Mouse (Mus musculus): ENCODE results near the gene Hcn2. TPM values are rescaled to one million over a fixed set of nuclear protein-coding genes. Genes with fewer than 3 reads are reported as not detected.
A peak's percentile ranks its signal among the peaks of the same experiment; 100 is the strongest.

Hcn2 gene
- polyA plus RNA-seq, 1 experiment from 2014 or later, result 0.45 TPM

DNA sequence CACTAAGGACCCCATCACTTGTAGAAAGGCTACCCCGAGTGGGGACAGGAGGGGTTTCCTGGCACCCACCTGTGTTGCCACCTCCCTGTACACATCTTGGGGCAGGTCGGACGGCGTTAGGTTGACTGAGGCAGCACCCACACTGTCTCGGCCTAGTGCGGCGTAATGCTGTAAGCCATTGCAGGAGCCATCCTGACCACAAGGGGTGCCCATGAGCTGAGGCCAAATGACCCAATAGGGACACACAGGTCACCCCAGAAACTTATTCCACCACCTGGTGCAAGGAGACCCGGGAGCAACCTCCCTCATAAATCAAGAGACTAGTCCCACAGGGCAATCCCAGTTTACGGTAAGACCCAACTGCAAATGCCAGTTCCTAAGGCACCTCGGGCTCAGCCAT lies 21.8 kb downstream of the Hcn2 start:
- Histone ChIP-seq H3K9me3 (replicated peaks) (peaks cover 31% of the 10 kb centered on the region), H3K4me1 (peaks cover 5% of the 10 kb centered on the region; the same call in 1 of the 2 replicates), H3K27me3 (peaks cover 20% of the 10 kb centered on the region), H3K36me3 (peaks cover 95% of the 10 kb centered on the region), H3K4me3 (no peak overlapping the region), H3K9ac (no peak overlapping the region), H3K4me2 (replicated peaks) (no peak overlapping the region), H3K27ac (no peak overlapping the region)
- ATAC-seq (ENCODE audit: low FRiP score), result no peak
- WGBS, result 80% methylated on average over 10 of the region's 10 CpGs

- ATAC-seq (ENCODE audit: low FRiP score), result no peak
- peaks cover 5% of the 10 kb centered on the region; the same call in 1 of the 2 replicates for H3K4me1 ChIP-seq
- peaks cover 99% of the 10 kb centered on the region for H3K36me3 ChIP-seq
- no peak overlapping the region for H3K4me2 ChIP-seq (replicated peaks)
- 96% methylated on average over 28 of the region's 28 CpGs for WGBS
- H3K9ac ChIP-seq, result no peak overlapping the region
- H3K27ac ChIP-seq, result no peak overlapping the region
- peaks cover 31% of the 10 kb centered on the region for H3K9me3 ChIP-seq (replicated peaks)
- H3K27me3 ChIP-seq, result peaks cover 20% of the 10 kb centered on the region
- H3K4me3 ChIP-seq, result no peak overlapping the region
Observed at GRCm38 (mm10) chr10:79739234-79739633, 22.8 kb downstream of the Hcn2 start.

DNA sequence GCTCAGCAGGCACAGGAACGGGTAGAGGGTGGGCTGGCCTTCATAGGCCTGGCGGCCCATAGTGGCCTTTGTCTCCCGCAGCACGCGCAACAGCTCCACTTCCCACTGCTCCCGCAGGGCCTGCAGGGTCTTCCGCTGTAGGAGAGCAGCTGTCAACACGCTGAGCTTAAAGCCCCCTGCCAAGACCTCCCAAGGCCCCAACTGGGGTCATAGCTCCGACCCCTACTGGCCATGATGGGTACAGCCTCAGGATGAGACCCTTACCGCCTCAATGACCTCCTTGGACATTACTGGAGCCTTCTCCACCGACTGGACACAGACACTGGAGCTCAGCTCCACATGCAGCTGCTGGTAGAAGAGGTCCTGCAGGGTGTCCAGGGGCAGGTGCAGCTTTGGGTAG lies 24.4 kb downstream of the Hcn2 start:
- Histone ChIP-seq H3K4me2 (replicated peaks) (no peak overlapping the region), H3K9me3 (replicated peaks) (peaks cover 31% of the 10 kb centered on the region)

GRCm38 (mm10) chr10:79743161-79743560 lies 26.7 kb downstream of the Hcn2 start:
- H3K36me3 ChIP-seq, result peaks cover 63% of the 10 kb centered on the region
- H3K4me2 ChIP-seq (replicated peaks), result no peak overlapping the region
- 93% methylated on average over 11 of the region's 11 CpGs for WGBS
- H3K27me3 ChIP-seq, result no peaks in the 10 kb centered on the region
- no peak overlapping the region for H3K4me3 ChIP-seq
- no peak overlapping the region for H3K27ac ChIP-seq
- no peak overlapping the region for H3K9ac ChIP-seq
- H3K4me1 ChIP-seq, result peaks cover 11% of the 10 kb centered on the region
- peaks cover 26% of the 10 kb centered on the region for H3K9me3 ChIP-seq (replicated peaks)
- no peak for ATAC-seq (ENCODE audit: low FRiP score)

More for the DNA sequence above, 24.4 kb downstream of the Hcn2 start:
- ATAC-seq (ENCODE audit: low FRiP score), result no peak
- Histone ChIP-seq H3K4me1 (peaks cover 7% of the 10 kb centered on the region), H3K27me3 (peaks cover 9% of the 10 kb centered on the region), H3K36me3 (peaks cover 86% of the 10 kb centered on the region), H3K27ac (no peak overlapping the region), H3K4me3 (no peak overlapping the region), H3K9ac (no peak overlapping the region)
- WGBS, result 61% methylated on average over 11 of the region's 11 CpGs

DNA sequence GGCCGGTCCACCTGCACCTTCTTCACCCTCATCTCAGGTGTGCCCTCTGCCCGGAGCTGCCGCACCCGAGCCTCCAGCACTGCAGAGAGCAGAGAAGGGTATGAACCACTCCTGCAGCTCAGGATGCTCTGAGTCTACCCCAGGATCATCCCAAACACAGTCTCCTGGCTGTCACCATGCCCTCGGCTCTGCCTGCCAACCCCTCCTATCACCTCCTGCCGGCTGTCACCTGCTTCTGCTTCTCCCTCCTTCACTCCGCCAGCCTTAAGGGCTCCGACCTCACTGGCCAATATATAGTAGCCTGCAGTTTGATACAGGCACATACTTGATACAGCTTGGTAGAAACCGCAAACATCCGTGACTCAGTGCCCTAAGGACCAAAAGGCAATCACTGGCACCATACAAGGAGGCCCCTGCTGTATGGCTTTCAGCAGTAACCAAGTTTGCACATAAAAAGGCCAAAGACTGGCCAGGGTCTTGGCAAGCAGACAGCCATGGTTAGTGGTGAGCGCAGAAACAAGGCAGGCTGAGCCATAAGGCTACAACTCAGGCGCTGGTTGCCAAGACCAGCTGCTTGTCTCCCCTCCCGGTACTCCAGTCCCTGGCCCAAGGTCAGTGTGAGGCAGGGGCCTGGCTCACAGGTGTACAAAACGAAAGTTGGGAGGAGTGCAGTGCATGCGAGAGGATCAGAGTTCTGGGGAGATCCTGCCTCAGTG lies 27.4 kb downstream of the Hcn2 start:
- ATAC-seq (ENCODE audit: low FRiP score), result no peak
- Histone ChIP-seq H3K27ac (no peak overlapping the region), H3K4me1 (peaks cover 11% of the 10 kb centered on the region), H3K4me3 (no peak overlapping the region), H3K36me3 (peaks cover 57% of the 10 kb centered on the region), H3K9ac (peak overlapping the region; percentile 19; the same call in 1 of the 2 replicates), H3K27me3 (no peaks in the 10 kb centered on the region), H3K4me2 (replicated peaks) (no peak overlapping the region), H3K9me3 (replicated peaks) (peaks cover 23% of the 10 kb centered on the region)
- 92% methylated on average over 15 of the region's 15 CpGs for WGBS

DNA sequence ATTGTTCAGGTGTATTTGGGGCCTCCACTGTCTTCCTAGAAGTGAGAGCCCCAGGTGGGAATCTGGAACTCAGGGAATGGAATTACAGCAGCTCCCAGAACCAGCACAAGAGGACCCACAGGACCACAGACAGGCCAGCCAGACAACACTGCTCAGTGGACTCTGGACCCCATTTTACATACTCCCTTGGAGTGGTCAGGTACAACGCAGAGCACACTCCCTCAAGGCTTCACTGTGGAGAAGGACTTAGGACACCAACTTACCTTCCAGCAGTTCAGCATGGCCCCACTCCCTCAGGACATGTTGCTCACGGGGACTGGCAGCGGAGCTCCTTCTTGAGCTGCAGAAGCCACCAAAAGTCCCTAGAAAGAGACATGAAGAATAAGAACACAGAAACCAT lies 29.0 kb downstream of the Hcn2 start:
- Histone ChIP-seq H3K27ac (no peak overlapping the region), H3K4me3 (no peak overlapping the region), H3K4me1 (peaks cover 11% of the 10 kb centered on the region), H3K9me3 (replicated peaks) (peaks cover 7% of the 10 kb centered on the region), H3K9ac (no peak overlapping the region), H3K36me3 (peaks cover 41% of the 10 kb centered on the region), H3K4me2 (replicated peaks) (peak overlapping the region; percentile 67), H3K27me3 (no peaks in the 10 kb centered on the region)
- 92% methylated on average over 3 of the region's 3 CpGs for WGBS
- no peak for ATAC-seq (ENCODE audit: low FRiP score)

- H3K9me3 ChIP-seq (replicated peaks), result no peaks in the 10 kb centered on the region
- peak within 1 kb of the TSS; percentile 56 for H3K4me3 ChIP-seq
- peak within 1 kb of the TSS; percentile 67 for H3K4me2 ChIP-seq (replicated peaks)
- peaks cover 11% of the 10 kb centered on the region for H3K4me1 ChIP-seq
- H3K27me3 ChIP-seq, result no peaks in the 10 kb centered on the region
- peak; percentile 96 for ATAC-seq (ENCODE audit: low FRiP score)
- 3% methylated on average over 38 of the region's 38 CpGs for WGBS
- peak within 1 kb of the TSS; percentile 12; the same call in 1 of the 2 replicates for H3K27ac ChIP-seq
- peaks cover 34% of the 10 kb centered on the region for H3K36me3 ChIP-seq
- H3K9ac ChIP-seq, result peak within 1 kb of the TSS; percentile 61
Observed at GRCm38 (mm10) chr10:79745898-79746773, 29.7 kb downstream of the Hcn2 start, which contains the start of gene Polrmt. Gene Polrmt (minus strand): TSS chr10:79746581.

- peaks cover 27% of the 10 kb centered on the region for H3K36me3 ChIP-seq
- H3K27me3 ChIP-seq, result no peaks in the 10 kb centered on the region
- peak overlapping the region; percentile 4; the same call in 1 of the 2 replicates for H3K4me3 ChIP-seq
- peak overlapping the region; percentile 67 for H3K4me2 ChIP-seq (replicated peaks)
- H3K9me3 ChIP-seq (replicated peaks), result no peaks in the 10 kb centered on the region
- H3K4me1 ChIP-seq, result peaks cover 11% of the 10 kb centered on the region
- WGBS, result 26% methylated on average over 6 of the region's 6 CpGs
- peak overlapping the region; percentile 39; the same call in 1 of the 2 replicates for H3K9ac ChIP-seq
- no peak overlapping the region for H3K27ac ChIP-seq
- ATAC-seq (ENCODE audit: low FRiP score), result peak; percentile 55
Observed at GRCm38 (mm10) chr10:79746774-79747151, 30.3 kb downstream of the Hcn2 start.

DNA sequence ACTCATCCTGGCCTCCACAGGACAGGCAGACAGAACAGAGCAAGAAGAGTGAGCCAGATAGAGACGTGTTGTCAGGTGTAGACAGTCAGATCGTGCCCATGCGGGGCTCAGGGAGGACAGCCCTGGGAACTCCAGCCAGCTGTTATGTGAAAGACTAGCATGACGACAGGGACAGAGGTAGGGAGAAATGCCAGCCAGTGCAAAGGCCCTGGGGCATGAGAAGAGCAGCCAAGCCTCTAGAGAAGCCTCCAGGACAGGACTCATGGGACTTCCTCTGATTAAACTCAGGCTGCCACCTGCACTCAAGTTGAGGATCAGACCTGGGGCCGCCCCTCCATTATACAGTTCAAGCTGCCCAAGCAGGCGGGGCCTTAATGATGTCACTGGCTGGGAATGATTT lies 32.1 kb downstream of the Hcn2 start:
- Histone ChIP-seq H3K9ac (no peak overlapping the region), H3K27ac (no peak overlapping the region), H3K9me3 (replicated peaks) (no peaks in the 10 kb centered on the region), H3K36me3 (peaks cover 11% of the 10 kb centered on the region; the same call in 1 of the 2 replicates), H3K4me1 (peaks cover 11% of the 10 kb centered on the region), H3K4me2 (replicated peaks) (no peak overlapping the region), H3K27me3 (no peaks in the 10 kb centered on the region), H3K4me3 (no peak overlapping the region)
- 78% methylated on average over 6 of the region's 6 CpGs for WGBS
- no peak for ATAC-seq (ENCODE audit: low FRiP score)

- ATAC-seq (ENCODE audit: low FRiP score), result peak; percentile 85
- Histone ChIP-seq H3K4me3 (peak within 1 kb of the TSS; percentile 36), H3K27me3 (no peaks in the 10 kb centered on the region), H3K4me1 (peaks cover 7% of the 10 kb centered on the region), H3K9ac (peak within 1 kb of the TSS; percentile 44), H3K4me2 (replicated peaks) (peak within 1 kb of the TSS; percentile 63), H3K36me3 (peaks cover 37% of the 10 kb centered on the region), H3K27ac (no peak within 1 kb of the TSS), H3K9me3 (replicated peaks) (no peaks in the 10 kb centered on the region)
- WGBS, result under 1% methylated on average over 36 of the region's 36 CpGs
Observed at GRCm38 (mm10) chr10:79754856-79755516, 38.6 kb downstream of the Hcn2 start, which contains the start of gene Fgf22. Gene Fgf22 (plus strand): TSS chr10:79755076.

DNA sequence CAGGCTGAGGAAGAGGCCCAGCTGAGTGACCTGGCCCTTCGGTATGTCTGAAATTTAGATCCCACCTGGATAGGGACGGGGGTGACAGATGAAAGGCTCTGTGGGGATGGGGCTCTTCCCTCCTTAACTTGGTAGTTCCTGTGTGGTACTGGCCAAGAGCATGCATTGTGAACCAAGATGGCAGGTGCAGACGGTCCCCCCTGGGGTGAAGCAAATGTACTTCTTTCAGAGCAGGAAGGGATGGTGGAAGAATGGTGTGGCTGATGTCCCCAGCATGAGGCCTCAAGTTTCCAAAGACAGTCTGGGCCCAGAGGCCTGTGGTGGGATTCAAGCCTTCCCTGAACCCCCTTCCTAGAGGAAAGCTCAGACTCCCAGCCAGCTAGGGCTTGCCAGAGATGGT lies 39.4 kb downstream of the Hcn2 start:
- 64% methylated on average over 3 of the region's 3 CpGs for WGBS
- Histone ChIP-seq H3K9me3 (replicated peaks) (no peaks in the 10 kb centered on the region), H3K4me3 (no peak overlapping the region), H3K27ac (no peak overlapping the region), H3K9ac (no peak overlapping the region), H3K36me3 (peaks cover 45% of the 10 kb centered on the region), H3K27me3 (no peaks in the 10 kb centered on the region), H3K4me2 (replicated peaks) (no peak overlapping the region), H3K4me1 (peaks cover 7% of the 10 kb centered on the region)
- ATAC-seq (ENCODE audit: low FRiP score), result no peak

- Histone ChIP-seq H3K36me3 (peaks cover 53% of the 10 kb centered on the region), H3K27ac (no peak overlapping the region), H3K4me2 (replicated peaks) (no peak overlapping the region), H3K27me3 (no peaks in the 10 kb centered on the region), H3K4me1 (peaks cover 7% of the 10 kb centered on the region), H3K4me3 (no peak overlapping the region), H3K9me3 (replicated peaks) (no peaks in the 10 kb centered on the region), H3K9ac (no peak overlapping the region)
- 90% methylated on average over 24 of the region's 24 CpGs for WGBS
- ATAC-seq (ENCODE audit: low FRiP score), result no peak
Observed at GRCm38 (mm10) chr10:79756660-79757059, 40.2 kb downstream of the Hcn2 start.

Measured in hindbrain, embryonic 12.5 days (tissue).